Mouse (Mus musculus) forebrain, embryonic 10.5 days (tissue): ENCODE measurements around the gene Lamc2. TPM values are rescaled to one million over a fixed set of nuclear protein-coding genes. Genes with fewer than 3 reads are reported as not detected.
A peak's percentile ranks its signal among the peaks of the same experiment; 100 is the strongest.
"Not testable (repeated sequence)": the region's sequence is repeated elsewhere in the genome, so short reads cannot be mapped to it uniquely, and the experiment has no call there.

Source experiments
- DNase-seq: peaks from one replicate; pipeline ENCODE4 v3.0.0-alpha.2; 2017; ENCODE audit warnings: low spot score; ENCODE audit errors: extremely low spot score
- H3K27ac ChIP-seq: fragments of 300-500 bp; sonication (generic); 2 replicates; pipeline ENCODE4 v1.5.1; 2016; ENCODE audit warnings: mild to moderate bottlenecking
- H3K27me3 ChIP-seq: fragments of 300-500 bp; sonication (generic); 2 replicates; pipeline ENCODE4 v1.6.1; 2016; ENCODE audit warnings: mild to moderate bottlenecking; ENCODE audit not compliant: poor library complexity, severe bottlenecking
- H3K36me3 ChIP-seq: fragments of 300-500 bp; sonication (generic); replicated peaks from 2 replicates; pipeline ENCODE4 v1.6.1; 2016; ENCODE audit warnings: mild to moderate bottlenecking, moderate library complexity
- H3K4me1 ChIP-seq: fragments of 300-500 bp; sonication (generic); 2 replicates; pipeline ENCODE4 v1.6.1; 2016
- H3K4me3 ChIP-seq: fragments of 300-500 bp; sonication (generic); 2 replicates; pipeline ENCODE4 v1.5.1; 2016; ENCODE audit warnings: mild to moderate bottlenecking, moderate library complexity
- H3K9me3 ChIP-seq: fragments of 300-500 bp; sonication (generic); 2 replicates; pipeline ENCODE4 v1.6.1; 2016; ENCODE audit warnings: mild to moderate bottlenecking, moderate library complexity
- WGBS: fragments of 180-500 bp; shearing (Covaris S2); methylation state at CpG from one replicate; pipeline ENCODE4 v1.1.7; 2016; 5-methylcytosine and 5-hydroxymethylcytosine counted together
- polyA plus RNA-seq: library from polyadenylated mRNA; unstranded; fragments of >200 nt; fragmentation: Nextera tagmentation; extraction: Ambion mirVana; gene quantifications from 2 replicates; pipeline ENCODE4 v1.2.1, GENCODE M21; 2016

Lamc2 gene
- polyA plus RNA-seq, 1 experiment from 2014 or later, result 1.8 TPM

GRCm38 (mm10) chr1:153083233-153083632 lies 103.0 kb downstream of the Lamc2 start:
- 81% methylated on average over 11 of the region's 14 CpGs for WGBS
- H3K36me3 ChIP-seq, H3K27ac ChIP-seq, H3K27me3 ChIP-seq, H3K4me3 ChIP-seq, DNase-seq, H3K9me3 ChIP-seq, H3K4me1 ChIP-seq: not testable (repeated sequence)

GRCm38 (mm10) chr1:153075955-153076354 lies 110.3 kb downstream of the Lamc2 start:
- H3K4me3 ChIP-seq, result no peak overlapping the region
- H3K4me1 ChIP-seq, result peaks cover 55% of the 10 kb centered on the region
- H3K27me3 ChIP-seq, result peaks cover 66% of the 10 kb centered on the region
- no peak for DNase-seq
- WGBS, result 60% methylated on average over 6 of the region's 6 CpGs
- H3K27ac ChIP-seq, result peak overlapping the region; percentile 45; the same call in 1 of the 2 replicates
- H3K36me3 ChIP-seq, result no peaks in the 10 kb centered on the region
- H3K9me3 ChIP-seq, result no peaks in the 10 kb centered on the region

GRCm38 (mm10) chr1:153075087-153075736 lies 111.0 kb downstream of the Lamc2 start:
- H3K27me3 ChIP-seq, result peaks cover 74% of the 10 kb centered on the region
- 69% methylated on average over 3 of the region's 3 CpGs for WGBS
- H3K27ac ChIP-seq, result no peak overlapping the region; the same call in 1 of the 2 replicates
- no peaks in the 10 kb centered on the region for H3K36me3 ChIP-seq
- no peak overlapping the region for H3K4me3 ChIP-seq
- no peak for DNase-seq
- no peaks in the 10 kb centered on the region for H3K9me3 ChIP-seq
- peaks cover 55% of the 10 kb centered on the region for H3K4me1 ChIP-seq

- H3K27me3 ChIP-seq, result peaks cover 83% of the 10 kb centered on the region
- H3K36me3 ChIP-seq, result no peaks in the 10 kb centered on the region
- H3K9me3 ChIP-seq, result no peaks in the 10 kb centered on the region
- no peak for DNase-seq
- 2% methylated on average over 9 of the region's 9 CpGs for WGBS
- peaks cover 55% of the 10 kb centered on the region for H3K4me1 ChIP-seq
- H3K27ac ChIP-seq, result no peak overlapping the region
- peak overlapping the region; percentile 24; the same call in 1 of the 2 replicates for H3K4me3 ChIP-seq
Observed at GRCm38 (mm10) chr1:153073441-153073840, 112.8 kb downstream of the Lamc2 start.

Other genes with a start within 250 kb of the Lamc2 start
- 8.0 and 8.7 TPM in 2 replicates for gene Nmnat2, start 231.5 kb downstream of the Lamc2 start, polyA plus RNA-seq
- gene Lamc1, start 146.3 kb upstream of the Lamc2 start, polyA plus RNA-seq, result 23.3 and 24.1 TPM in 2 replicates
- 0.22 and 0.37 TPM in 2 replicates for gene Shcbp1l, start 238.7 kb upstream of the Lamc2 start, polyA plus RNA-seq